Mouse (Mus musculus) liver, adult 2 months (tissue): ENCODE results near the gene Slc25a19.

Experiments used
- CTCF ChIP-seq: fragments of 200-500 bp; IDR thresholded peaks from 2 replicates; pipeline ENCODE4 v1.5.1; 2011; ENCODE audit warnings: low read depth, low read length, control low read depth
- POLR2A ChIP-seq: fragments of 200-500 bp; IDR thresholded peaks from 2 replicates; pipeline ENCODE4 v1.6.1; 2011; ENCODE audit warnings: low read length, control low read depth; ENCODE audit not compliant: insufficient read depth; ENCODE audit errors: extremely low read depth

DNA sequence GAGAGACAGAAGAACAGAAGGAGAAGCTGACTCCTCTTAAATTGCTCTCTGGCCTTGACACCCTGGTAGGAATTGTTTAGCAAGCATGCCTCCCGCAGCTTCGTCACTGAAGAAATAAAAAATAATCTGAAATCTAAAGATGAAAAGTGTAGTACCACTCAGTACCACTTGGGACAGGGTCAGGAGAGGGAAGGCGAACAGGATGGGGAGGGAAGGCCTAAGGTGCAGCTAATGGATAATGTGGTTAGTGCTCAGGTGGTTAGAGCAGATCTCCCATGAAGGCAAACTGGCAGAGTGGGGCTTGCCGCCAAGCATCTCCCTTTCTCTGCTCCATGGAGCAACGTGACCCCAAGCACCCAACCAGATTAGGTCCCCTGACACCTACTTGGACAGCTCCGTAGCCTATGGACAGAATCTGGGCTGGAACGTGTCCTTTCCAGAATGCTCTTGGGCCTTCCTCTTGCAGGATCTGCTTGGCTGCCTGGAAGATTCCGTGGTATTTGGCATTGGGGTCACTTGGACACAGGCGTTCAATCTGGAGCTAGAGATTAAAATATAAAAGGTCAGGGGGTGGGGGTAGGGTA lies 4.5 kb downstream of the Slc25a19 start:
- TF ChIP-seq CTCF, result peak; percentile 37; the same call in 1 of the 2 replicates
- TF ChIP-seq POLR2A, result no peak
